Mouse (Mus musculus): Measurements from ENCODE around the gene Tctex1d1.

DNA sequence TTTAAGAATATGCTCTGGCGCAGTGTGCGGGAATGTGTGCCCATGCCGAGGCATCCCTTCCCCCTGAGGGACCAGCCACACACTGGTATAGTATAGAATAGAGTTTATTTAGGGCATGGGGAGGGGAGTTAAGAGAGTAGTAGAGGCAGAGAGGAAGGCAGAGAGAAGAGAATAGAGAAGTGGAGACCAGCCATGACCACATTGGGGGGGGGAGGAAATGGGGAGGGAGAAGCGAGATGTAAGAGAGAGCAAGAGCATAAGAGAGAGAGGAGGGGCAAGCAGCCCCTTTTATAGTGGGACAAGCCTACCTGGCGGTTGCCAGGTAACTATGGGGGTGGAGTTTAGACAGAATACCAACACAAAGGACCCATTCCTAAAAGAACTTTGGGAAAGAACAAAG, 19.0 kb upstream of the Tctex1d1 start:
- no peak for TF ChIP-seq CTCF (IDR thresholded peaks at IDR 0.05; ENCODE audit: control insufficient read depth, insufficient read depth, low read length)
- TF ChIP-seq POLR2A (IDR thresholded peaks at IDR 0.05; ENCODE audit: borderline replicate concordance, control insufficient read depth, low read depth, low read length): no peak
